Mouse (Mus musculus): ENCODE data around the gene Gm3182. TPM values are rescaled to one million over a fixed set of nuclear protein-coding genes. Genes with fewer than 3 reads are reported as not detected.
A peak's percentile ranks its signal among the peaks of the same experiment; 100 is the strongest.
"Not testable (repeated sequence)": the region's sequence is repeated elsewhere in the genome, so short reads cannot be mapped to it uniquely, and the experiment has no call there.

The Gm3182 gene
- not detected in 2 replicates for polyA plus RNA-seq (2015; fragmentation: Nextera tagmentation; extraction: Ambion mirVana)

GRCm38 (mm10) chr14:4481445-4481844 lies at the start of gene Gm3182:
TSS of gene Gm3182 (plus strand) at chr14:4481745.
- H3K4me3 ChIP-seq (replicated peaks; ENCODE audit: low read length); H3K9ac ChIP-seq (ENCODE audit: low read length); H3K27me3 ChIP-seq (ENCODE audit: control insufficient read depth, insufficient read depth, low read length); H3K4me2 ChIP-seq (ENCODE audit: low read depth, low read length); H3K27ac ChIP-seq (ENCODE audit: low read length); H3K4me1 ChIP-seq (ENCODE audit: control insufficient read depth, insufficient read depth, low read length); ATAC-seq (ENCODE audit: insufficient read depth, low FRiP score); H3K36me3 ChIP-seq (ENCODE audit: control insufficient read depth, insufficient read depth, low read length); H3K9me3 ChIP-seq (replicated peaks; ENCODE audit: control insufficient read depth, low read length): not testable (repeated sequence)
- no CpG with 5 or more reads among the region's 2 CpGs for WGBS

GRCm38 (mm10) chr14:4499425-4499824 lies 17.9 kb downstream of the Gm3182 start:
- H3K9me3 ChIP-seq (replicated peaks; ENCODE audit: control insufficient read depth, low read length); H3K27me3 ChIP-seq (ENCODE audit: control insufficient read depth, insufficient read depth, low read length); ATAC-seq (ENCODE audit: insufficient read depth, low FRiP score); H3K4me3 ChIP-seq (replicated peaks; ENCODE audit: low read length); H3K9ac ChIP-seq (ENCODE audit: low read length); H3K4me1 ChIP-seq (ENCODE audit: control insufficient read depth, insufficient read depth, low read length); H3K27ac ChIP-seq (ENCODE audit: low read length); H3K36me3 ChIP-seq (ENCODE audit: control insufficient read depth, insufficient read depth, low read length): not testable (repeated sequence)
- H3K4me2 ChIP-seq (ENCODE audit: low read depth, low read length), result peak overlapping the region; percentile 32
- WGBS, result 5% methylated on average over 15 of the region's 25 CpGs

Other genes with a start within 250 kb of the Gm3182 start
- gene Gm3138, start 232.1 kb upstream of the Gm3182 start, polyA plus RNA-seq (2015; fragmentation: Nextera tagmentation; extraction: Ambion mirVana), result not detected in 2 replicates
- gene Gm3149, start 164.5 kb upstream of the Gm3182 start, polyA plus RNA-seq (2015; fragmentation: Nextera tagmentation; extraction: Ambion mirVana), result not detected in 2 replicates
- gene 2610042L04Rik, start 147.0 kb upstream of the Gm3182 start, polyA plus RNA-seq (2015; fragmentation: Nextera tagmentation; extraction: Ambion mirVana), result 0.15 TPM in 1 of 2 replicates, not detected in the other
- gene Gm3159, start 84.2 kb upstream of the Gm3182 start, polyA plus RNA-seq (2015; fragmentation: Nextera tagmentation; extraction: Ambion mirVana), result not detected in 2 replicates
- not detected in 2 replicates for gene Gm3164, start 66.3 kb upstream of the Gm3182 start, polyA plus RNA-seq (2015; fragmentation: Nextera tagmentation; extraction: Ambion mirVana)
- gene Gm3173, start 50.8 kb upstream of the Gm3182 start, polyA plus RNA-seq (2015; fragmentation: Nextera tagmentation; extraction: Ambion mirVana), result not detected in 2 replicates
- gene Gm3047, start 73.7 kb downstream of the Gm3182 start, polyA plus RNA-seq (2015; fragmentation: Nextera tagmentation; extraction: Ambion mirVana), result not detected in 2 replicates
- gene Gm8159, start 150.6 kb downstream of the Gm3182 start, polyA plus RNA-seq (2015; fragmentation: Nextera tagmentation; extraction: Ambion mirVana), result not detected in 2 replicates
- gene Gm3239, start 182.4 kb downstream of the Gm3182 start, polyA plus RNA-seq (2015; fragmentation: Nextera tagmentation; extraction: Ambion mirVana), result not detected in 2 replicates
- gene Gm7876, start 227.5 kb downstream of the Gm3182 start, polyA plus RNA-seq (2015; fragmentation: Nextera tagmentation; extraction: Ambion mirVana), result not detected in 2 replicates
- 0.12 TPM in 1 of 2 replicates, not detected in the other for gene Gm3252, start 245.0 kb downstream of the Gm3182 start, polyA plus RNA-seq (2015; fragmentation: Nextera tagmentation; extraction: Ambion mirVana)

Data from stomach, embryonic 16.5 days (tissue).